Mouse (Mus musculus) erythroblast, embryonic 14.5 days (primary cell): ENCODE data around the gene Tmed1. TPM values are rescaled to one million over a fixed set of nuclear protein-coding genes. Genes with fewer than 3 reads are reported as not detected.
"Not testable (repeated sequence)": the region's sequence is repeated elsewhere in the genome, so short reads cannot be mapped to it uniquely, and the experiment has no call there.

Experiments used
- H3K27me3 ChIP-seq: 2 replicates; pipeline ENCODE4 v1.6.1; 2012; ENCODE audit warnings: inconsistent platforms; ENCODE audit not compliant: control insufficient read depth
- H3K36me3 ChIP-seq: 2 replicates; pipeline ENCODE4 v1.6.1; 2012; ENCODE audit warnings: mild to moderate bottlenecking, inconsistent platforms; ENCODE audit not compliant: control insufficient read depth
- H3K4me1 ChIP-seq: 2 replicates; pipeline ENCODE4 v1.6.1; 2012; ENCODE audit warnings: inconsistent platforms; ENCODE audit not compliant: control insufficient read depth
- H3K4me3 ChIP-seq: replicated peaks from 2 replicates; pipeline ENCODE3; 2012; ENCODE audit warnings: moderate library complexity, mild to moderate bottlenecking, inconsistent platforms
- H3K9me3 ChIP-seq: 2 replicates; pipeline ENCODE4 v1.6.1; 2012; ENCODE audit warnings: low read length, inconsistent platforms, mixed read lengths; ENCODE audit not compliant: control insufficient read depth
- GATA1 ChIP-seq: IDR thresholded peaks from 2 replicates; pipeline ENCODE4 v1.6.1; 2012; ENCODE audit warnings: low read length, inconsistent platforms, mixed read lengths
- TAL1 ChIP-seq: IDR thresholded peaks from 3 replicates; pipeline ENCODE4 v1.6.1; 2012; ENCODE audit warnings: low read length, inconsistent platforms, mixed read lengths
- polyA plus RNA-seq: library from polyadenylated mRNA; stranded (reverse); fragments of >175 nt; gene quantifications from 2 replicates; pipeline ENCODE4 v1.2.3, GENCODE M21; 2012

Gene Tmed1
- polyA plus RNA-seq, 1 experiment, result 0.75 TPM

DNA sequence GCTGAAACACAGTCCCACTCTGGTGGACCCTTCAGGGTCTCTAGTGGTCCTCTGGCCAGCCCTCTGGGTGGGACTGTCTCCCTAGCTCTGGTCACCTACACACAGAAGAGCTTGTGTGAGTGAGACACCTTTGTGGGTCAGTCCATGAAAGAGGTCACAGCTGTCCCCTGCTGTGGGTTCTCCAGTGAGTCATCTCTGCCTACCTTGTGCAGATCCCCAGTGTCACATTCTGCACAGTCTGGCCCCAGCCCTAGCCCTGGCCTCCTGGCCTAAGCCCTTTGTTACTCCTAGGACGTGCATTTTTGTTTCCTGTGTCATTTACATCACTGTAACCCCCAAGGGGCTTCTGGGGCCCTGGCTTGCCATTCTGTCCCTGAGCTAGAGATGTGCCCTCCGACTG, 16.1 kb downstream of the Tmed1 start:
- H3K9me3 ChIP-seq, result no peaks in the 10 kb centered on the region
- TF ChIP-seq TAL1, result no peak
- no peak for TF ChIP-seq GATA1
- no peaks in the 10 kb centered on the region for H3K27me3 ChIP-seq
- H3K4me1 ChIP-seq, result peaks cover 4% of the 10 kb centered on the region
- H3K4me3 ChIP-seq, result no peak overlapping the region
- H3K36me3 ChIP-seq, result peaks cover 98% of the 10 kb centered on the region

- Histone ChIP-seq H3K9me3 (no peaks in the 10 kb centered on the region), H3K4me1 (peaks cover 4% of the 10 kb centered on the region), H3K27me3 (no peaks in the 10 kb centered on the region), H3K4me3 (no peak overlapping the region), H3K36me3 (peaks cover 94% of the 10 kb centered on the region)
- TF ChIP-seq TAL1, result no peak
- no peak for TF ChIP-seq GATA1
Measured at GRCm38 (mm10) chr9:21490696-21491095, 19.4 kb downstream of the Tmed1 start.

GRCm38 (mm10) chr9:21488246-21488645, 21.8 kb downstream of the Tmed1 start:
- not testable (repeated sequence) for H3K27me3 ChIP-seq, H3K4me1 ChIP-seq, H3K9me3 ChIP-seq, H3K4me3 ChIP-seq
- H3K36me3 ChIP-seq, result peaks cover 94% of the 10 kb centered on the region

GRCm38 (mm10) chr9:21484065-21484464, 26.0 kb downstream of the Tmed1 start:
- peaks cover 95% of the 10 kb centered on the region for H3K36me3 ChIP-seq
- no peak overlapping the region for H3K4me3 ChIP-seq
- no peak for TF ChIP-seq GATA1
- no peak for TF ChIP-seq TAL1
- no peaks in the 10 kb centered on the region; the same call in 1 of the 2 replicates for H3K4me1 ChIP-seq
- no peaks in the 10 kb centered on the region for H3K9me3 ChIP-seq
- H3K27me3 ChIP-seq, result no peaks in the 10 kb centered on the region

DNA sequence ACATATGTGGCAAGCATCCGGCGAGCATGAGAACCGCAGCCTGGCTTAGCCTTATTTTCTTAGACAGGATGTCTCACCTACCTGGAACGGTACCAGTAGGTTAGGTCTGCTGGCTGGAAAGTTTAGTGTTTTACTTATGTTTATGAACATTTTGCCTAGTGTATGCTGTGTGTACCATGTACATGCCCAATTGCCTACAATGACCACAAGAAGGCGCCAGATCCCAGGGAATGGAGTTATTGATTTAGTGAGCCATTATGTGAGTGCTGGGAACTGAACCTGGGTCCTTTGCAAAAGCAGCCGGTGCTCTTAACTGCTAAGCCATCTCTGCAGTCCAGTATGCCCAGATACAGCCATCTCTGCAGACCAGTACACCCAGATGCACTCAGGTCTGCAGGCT, 32.3 kb downstream of the Tmed1 start:
- Histone ChIP-seq H3K36me3 (peaks cover 99% of the 10 kb centered on the region), H3K4me1 (peaks cover 9% of the 10 kb centered on the region), H3K27me3 (no peaks in the 10 kb centered on the region), H3K9me3 (peaks cover 10% of the 10 kb centered on the region), H3K4me3 (no peak overlapping the region)
- TF ChIP-seq TAL1 (no peak), GATA1 (no peak)

DNA sequence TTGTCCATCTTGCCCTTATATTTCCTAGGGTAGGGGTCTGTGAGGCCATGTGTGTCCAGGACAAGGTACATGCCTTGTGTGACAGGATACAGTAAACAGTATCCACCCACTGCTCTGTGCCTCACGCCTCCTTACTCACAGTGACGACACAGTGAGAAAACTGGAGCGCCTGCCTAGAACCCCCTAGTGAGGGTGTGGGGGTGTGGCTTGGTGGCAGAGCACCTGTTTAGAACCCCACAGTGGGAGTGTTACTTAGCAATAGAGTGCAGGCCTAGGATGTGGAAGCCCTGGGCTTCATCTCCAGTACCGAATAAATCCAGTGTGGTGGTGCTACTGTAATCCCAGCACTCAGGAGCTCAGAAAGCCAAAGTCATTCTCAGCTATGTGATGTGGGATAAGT, 37.1 kb downstream of the Tmed1 start:
- Histone ChIP-seq H3K4me3 (no peak overlapping the region), H3K36me3 (peaks cover 99% of the 10 kb centered on the region), H3K4me1 (peaks cover 9% of the 10 kb centered on the region), H3K9me3 (peaks cover 8% of the 10 kb centered on the region), H3K27me3 (no peaks in the 10 kb centered on the region)
- TF ChIP-seq TAL1, result no peak
- no peak for TF ChIP-seq GATA1

DNA sequence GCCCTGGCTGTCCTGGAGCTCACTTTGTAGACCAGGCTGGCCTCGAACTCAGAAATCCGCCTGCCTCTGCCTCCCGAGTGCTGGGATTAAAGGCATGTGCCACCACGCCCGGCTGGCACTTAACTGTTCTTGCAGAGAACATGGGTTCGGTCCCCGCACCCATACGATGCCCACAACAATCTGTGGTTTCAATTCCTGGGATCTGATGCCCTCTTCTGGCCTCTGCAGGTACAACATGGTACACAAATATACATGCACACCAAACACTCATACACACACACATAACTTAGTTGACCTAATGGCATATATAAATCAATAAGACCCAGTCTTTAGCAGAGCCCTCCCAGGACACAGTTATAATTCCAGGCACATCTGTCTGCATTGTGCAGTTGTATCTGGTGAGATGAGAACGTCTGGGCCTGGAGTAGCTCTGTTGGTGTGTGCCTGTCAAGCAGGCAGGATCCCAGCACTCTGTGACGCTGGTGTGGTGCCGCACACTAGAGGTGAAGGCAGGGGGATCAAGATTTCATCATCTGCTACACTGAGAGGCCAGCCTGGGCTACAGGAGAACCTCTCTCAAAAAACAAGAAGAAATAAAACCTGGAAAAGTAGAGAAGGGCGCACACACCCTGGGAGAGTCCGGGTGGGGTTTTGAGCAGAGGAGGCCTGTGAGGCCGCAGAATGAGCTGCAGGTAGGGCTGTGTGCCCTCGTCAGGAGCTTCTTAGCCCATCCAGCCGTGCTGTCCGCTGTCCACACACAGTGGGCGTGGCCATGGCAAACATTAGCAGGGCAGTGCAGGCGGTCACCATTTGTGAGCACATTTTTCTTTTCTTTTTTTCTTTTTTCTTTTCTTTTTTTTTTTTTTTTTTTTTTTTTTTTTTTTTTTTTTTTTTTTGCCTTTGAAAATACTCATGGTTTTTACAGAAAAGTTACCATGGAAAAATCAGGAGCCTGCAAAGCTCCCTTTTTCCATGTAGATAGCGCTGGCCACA, 40.7 kb downstream of the Tmed1 start:
- Histone ChIP-seq H3K27me3 (no peaks in the 10 kb centered on the region), H3K4me1 (peaks cover 3% of the 10 kb centered on the region), H3K9me3 (no peaks in the 10 kb centered on the region), H3K36me3 (peaks cover 95% of the 10 kb centered on the region), H3K4me3 (no peak overlapping the region)
- TF ChIP-seq GATA1, result no peak
- no peak for TF ChIP-seq TAL1

GRCm38 (mm10) chr9:21464565-21464928, 45.5 kb downstream of the Tmed1 start:
- peaks cover 96% of the 10 kb centered on the region for H3K36me3 ChIP-seq
- not testable (repeated sequence) for H3K4me3 ChIP-seq, H3K9me3 ChIP-seq, H3K27me3 ChIP-seq
- peaks cover 20% of the 10 kb centered on the region for H3K4me1 ChIP-seq

DNA sequence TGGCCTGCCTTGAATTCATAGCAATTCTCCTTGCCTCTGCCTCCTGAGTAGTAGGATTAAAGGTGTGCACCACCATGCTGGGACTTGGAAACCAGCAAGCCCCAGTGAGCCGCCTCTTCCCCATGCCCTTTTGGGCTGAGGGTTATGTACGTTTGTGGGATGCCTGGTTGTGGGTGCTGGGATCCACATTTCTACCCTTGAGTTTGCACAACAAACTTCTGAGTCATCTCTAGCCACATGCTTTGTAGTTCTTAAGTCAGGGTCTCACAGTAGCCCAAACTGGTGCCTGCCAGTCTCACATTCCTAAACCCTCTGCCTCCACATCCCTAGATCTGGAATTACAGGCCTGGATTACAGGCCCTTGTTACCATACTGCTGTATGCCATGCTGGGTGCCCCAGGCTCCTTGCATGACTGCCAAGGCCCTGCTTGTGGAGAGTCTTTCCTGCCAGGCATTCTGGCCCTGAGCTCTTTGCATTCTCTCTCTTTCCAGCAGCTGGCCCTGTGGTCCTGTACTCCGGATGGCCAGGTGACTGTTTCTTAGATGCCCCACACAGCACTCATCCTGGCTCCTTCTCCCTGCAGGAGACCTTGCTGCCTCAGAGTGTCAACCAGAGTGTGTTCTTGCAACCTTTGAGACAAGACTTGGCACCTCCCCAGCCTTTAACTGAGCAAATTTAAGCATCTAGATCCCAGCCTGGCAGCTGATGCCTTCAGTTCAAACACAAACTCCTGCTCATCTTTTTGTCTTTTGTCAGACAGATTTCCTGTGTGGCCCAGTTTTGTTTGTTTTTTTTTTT, 46.1 kb downstream of the Tmed1 start:
- H3K4me3 ChIP-seq, result no peak overlapping the region
- peaks cover 20% of the 10 kb centered on the region for H3K4me1 ChIP-seq
- peaks cover 96% of the 10 kb centered on the region for H3K36me3 ChIP-seq
- TF ChIP-seq GATA1 (no peak), TAL1 (no peak)
- H3K9me3 ChIP-seq, result no peaks in the 10 kb centered on the region
- H3K27me3 ChIP-seq, result no peaks in the 10 kb centered on the region
